Mouse (Mus musculus) cerebellum, adult 2 months (tissue): Measurements from ENCODE around the gene Cacng7.

Experiments
- CTCF ChIP-seq: fragments of 200-500 bp; IDR thresholded peaks from 2 replicates; pipeline ENCODE4 v1.5.1; 2011; ENCODE audit warnings: low read depth, mild to moderate bottlenecking, control low read depth, low read length, moderate library complexity, borderline replicate concordance; ENCODE audit not compliant: insufficient read depth
- POLR2A ChIP-seq: fragments of 200-500 bp; IDR thresholded peaks from 2 replicates; pipeline ENCODE4 v1.6.1; 2011; ENCODE audit warnings: low read length, control low read depth, borderline replicate concordance; ENCODE audit not compliant: insufficient read depth

GRCm38 (mm10) chr7:3391809-3392208 lies 59.1 kb downstream of the Cacng7 start:
- TF ChIP-seq CTCF (no peak), POLR2A (no peak)
